Mouse (Mus musculus) lung, embryonic 14.5 days (tissue): ENCODE measurements around the gene Arhgef1. TPM values are rescaled to one million over a fixed set of nuclear protein-coding genes. Genes with fewer than 3 reads are reported as not detected.
"Not testable (repeated sequence)": the region's sequence is repeated elsewhere in the genome, so short reads cannot be mapped to it uniquely, and the experiment has no call there.

Experiments used
- ATAC-seq: fragments of 200-750 bp; cut with Nextera tagmentation; 2 replicates; pipeline ENCODE4 v1.8.0; 2017; ENCODE audit warnings: mild to moderate bottlenecking, moderate TSS enrichment, moderate library complexity; ENCODE audit not compliant: insufficient read depth
- DNase-seq: peaks from one replicate; pipeline ENCODE4 v3.0.0-alpha.2; 2015
- H3K27ac ChIP-seq: fragments of 300-500 bp; sonication (generic); 2 replicates; pipeline ENCODE4 v1.5.1; 2014; ENCODE audit warnings: low read depth, mild to moderate bottlenecking, moderate library complexity
- H3K27me3 ChIP-seq: fragments of 300-500 bp; sonication (generic); 2 replicates; pipeline ENCODE4 v1.6.1; 2014; ENCODE audit warnings: low read length, control low read depth; ENCODE audit not compliant: insufficient read depth
- H3K36me3 ChIP-seq: fragments of 300-500 bp; sonication (generic); 2 replicates; pipeline ENCODE4 v1.6.1; 2014; ENCODE audit warnings: control low read depth; ENCODE audit not compliant: insufficient read depth
- H3K4me1 ChIP-seq: fragments of 300-500 bp; sonication (generic); 2 replicates; pipeline ENCODE4 v1.6.1; 2014; ENCODE audit warnings: antibody characterized with exemption, control low read depth; ENCODE audit not compliant: insufficient read depth
- H3K4me2 ChIP-seq: fragments of 300-500 bp; sonication (generic); 2 replicates; pipeline ENCODE4 v1.6.1; 2014; ENCODE audit warnings: mild to moderate bottlenecking
- H3K4me3 ChIP-seq: fragments of 300-500 bp; sonication (generic); 2 replicates; pipeline ENCODE4 v1.5.1; 2014; ENCODE audit warnings: low read depth, low read length
- H3K9ac ChIP-seq: fragments of 300-500 bp; sonication (generic); 2 replicates; pipeline ENCODE4 v1.6.1; 2014
- H3K9me3 ChIP-seq: fragments of 300-500 bp; sonication (generic); 2 replicates; pipeline ENCODE4 v1.6.1; 2016; ENCODE audit warnings: low read depth, low read length, control low read depth
- CTCF ChIP-seq: IDR thresholded peaks from 2 replicates; pipeline ENCODE4 v1.5.1; 2016; ENCODE audit warnings: antibody characterized with exemption, low read depth
- WGBS: fragments of 180-500 bp; shearing (Covaris S2); extraction: QIAGEN DNeasy Blood & Tissue Kit; methylation state at CpG from one replicate; pipeline ENCODE4 v1.1.7; 2014; 5-methylcytosine and 5-hydroxymethylcytosine counted together
- polyA plus RNA-seq: library from polyadenylated mRNA; unstranded; fragments of >200 nt; fragmentation: Nextera tagmentation; extraction: Ambion mirVana; gene quantifications from 2 replicates; pipeline ENCODE4 v1.2.1, GENCODE M21; 2014

The Arhgef1 gene
- polyA plus RNA-seq, 1 experiment from 2014 or later, result 120 TPM

DNA sequence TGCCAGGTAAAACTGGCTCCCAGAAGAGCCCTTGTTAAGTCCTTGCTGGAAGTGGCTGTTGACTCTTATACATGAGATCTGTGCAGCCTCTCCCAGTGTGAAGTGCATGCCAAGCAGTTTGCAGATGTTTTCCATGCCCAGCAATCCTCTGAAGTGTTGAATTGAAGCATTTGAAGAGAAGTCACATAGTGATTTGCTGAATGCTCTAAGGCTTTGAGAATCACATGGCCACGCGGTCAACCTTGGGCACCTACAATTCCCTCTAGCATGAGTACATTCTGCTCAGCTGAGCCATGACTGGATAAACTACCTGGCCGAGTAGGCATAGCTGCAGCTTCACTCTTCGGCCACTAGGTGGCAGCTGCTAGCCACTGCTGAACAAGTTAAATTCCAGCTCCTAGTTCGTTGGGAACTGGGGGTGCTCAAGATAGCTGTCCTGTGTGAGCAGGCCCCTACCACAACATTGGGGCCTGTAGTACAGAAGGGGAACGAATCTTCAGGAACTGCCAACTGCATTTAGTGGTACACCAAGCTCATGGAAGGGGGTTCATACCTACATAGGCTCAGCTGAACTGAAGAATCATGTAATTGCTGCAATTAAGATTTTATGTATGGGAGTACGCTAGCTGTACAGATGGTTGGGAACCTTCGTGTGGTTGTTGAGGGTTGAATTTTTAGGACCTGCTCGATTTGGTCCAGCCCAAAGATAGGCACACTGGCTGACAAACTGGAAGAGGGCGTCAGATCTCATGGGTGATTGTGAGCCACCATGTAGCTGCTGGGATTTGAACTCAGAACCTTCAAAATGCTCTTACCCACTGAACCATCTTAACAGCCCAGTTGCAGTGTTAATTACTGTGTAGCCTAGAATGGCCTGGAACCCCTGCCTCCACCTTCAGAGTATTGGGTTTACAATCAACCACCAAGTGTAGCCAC lies 12.2 kb upstream of the Arhgef1 start:
- ATAC-seq (peak; percentile 62), DNase-seq (peak; percentile 94)
- WGBS, result 27% methylated on average over 10 of the region's 10 CpGs
- Histone ChIP-seq H3K4me1 (peaks cover 7% of the 10 kb centered on the region), H3K27me3 (no peaks in the 10 kb centered on the region), H3K9me3 (no peaks in the 10 kb centered on the region), H3K9ac (no peak overlapping the region; the same call in 1 of the 2 replicates), H3K4me3 (no peak overlapping the region), H3K27ac (no peak overlapping the region), H3K4me2 (no peak overlapping the region), H3K36me3 (peaks cover 58% of the 10 kb centered on the region)
- peak; percentile 100 for TF ChIP-seq CTCF

DNA sequence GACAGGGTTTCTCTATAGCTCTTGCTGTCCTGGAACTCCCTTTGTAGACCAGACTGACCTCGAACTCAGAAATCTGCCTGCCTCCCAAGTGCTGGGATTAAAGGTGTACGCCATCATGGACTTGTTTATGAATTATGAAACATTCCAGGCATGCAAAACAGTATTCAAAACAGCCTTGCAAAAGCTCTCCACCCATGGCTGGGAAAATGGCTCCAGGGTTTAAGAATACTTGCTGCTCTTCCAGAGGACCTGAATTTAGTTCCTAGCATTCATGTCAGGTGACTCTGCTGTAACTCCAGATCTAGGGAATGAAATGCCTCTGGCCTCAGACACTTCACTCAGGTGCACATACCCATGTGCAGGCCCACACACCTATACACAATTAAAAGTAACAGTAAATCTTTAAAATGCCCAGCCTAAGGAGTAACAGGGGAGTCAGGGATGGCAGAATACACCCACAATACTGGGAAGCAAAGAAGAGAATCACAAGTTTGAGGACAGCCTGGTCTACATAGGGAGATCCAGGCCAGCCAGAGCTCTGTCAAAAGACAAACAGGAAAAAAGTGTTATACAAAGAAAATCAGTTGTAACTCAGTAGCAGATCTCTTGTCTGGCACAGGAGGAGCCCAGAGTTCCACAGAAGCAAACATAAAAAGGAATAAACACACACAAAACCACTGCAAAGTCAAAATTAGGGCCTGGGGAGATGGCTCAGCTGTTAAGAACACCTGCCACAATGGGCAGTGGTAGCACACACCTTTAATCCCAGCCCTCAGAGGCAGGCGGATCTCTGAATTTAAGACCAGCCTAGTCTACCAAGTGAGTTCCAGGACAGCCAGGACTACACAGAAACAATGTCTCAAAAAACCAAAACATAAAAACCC lies 11.2 kb upstream of the Arhgef1 start:
- Histone ChIP-seq H3K27ac (no peak overlapping the region), H3K9ac (no peak overlapping the region), H3K9me3 (no peaks in the 10 kb centered on the region), H3K4me2 (no peak overlapping the region), H3K27me3 (no peaks in the 10 kb centered on the region), H3K4me3 (no peak overlapping the region), H3K4me1 (no peaks in the 10 kb centered on the region), H3K36me3 (peaks cover 49% of the 10 kb centered on the region)
- WGBS, result 67% methylated on average over 3 of the region's 3 CpGs
- no peak for TF ChIP-seq CTCF
- DNase-seq (peak; percentile 14), ATAC-seq (no peak)

DNA sequence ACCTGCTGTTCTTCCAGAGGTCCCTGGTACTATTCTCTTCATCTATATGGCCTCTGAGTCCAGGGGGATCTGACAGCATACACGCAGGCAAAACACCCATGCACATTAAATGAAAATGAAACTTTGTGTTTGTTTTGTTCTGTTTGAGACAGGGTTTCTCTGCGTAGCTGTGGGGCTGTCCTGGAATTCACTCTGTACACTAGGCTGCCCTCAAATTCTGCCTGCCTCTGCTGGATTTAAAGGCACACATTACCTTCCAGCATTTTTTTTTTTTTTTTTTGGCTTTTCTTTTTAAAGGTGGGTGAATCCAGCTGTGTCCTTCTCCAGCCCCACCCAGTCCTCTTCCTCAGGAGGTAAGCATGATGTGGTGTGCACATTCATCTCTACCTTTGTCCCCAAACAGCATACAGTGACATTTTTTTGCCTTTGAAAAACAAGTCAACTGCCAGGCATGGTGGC lies 10.6 kb upstream of the Arhgef1 start:
- Histone ChIP-seq H3K27me3 (no peaks in the 10 kb centered on the region), H3K36me3 (peaks cover 42% of the 10 kb centered on the region), H3K4me1 (no peaks in the 10 kb centered on the region), H3K9me3 (no peaks in the 10 kb centered on the region), H3K4me2 (no peak overlapping the region), H3K27ac (no peak overlapping the region), H3K4me3 (no peak overlapping the region), H3K9ac (no peak overlapping the region)
- ATAC-seq, result no peak
- TF ChIP-seq CTCF, result no peak
- DNase-seq, result no peak
- WGBS, result 73% methylated on average over 2 of the region's 2 CpGs

DNA sequence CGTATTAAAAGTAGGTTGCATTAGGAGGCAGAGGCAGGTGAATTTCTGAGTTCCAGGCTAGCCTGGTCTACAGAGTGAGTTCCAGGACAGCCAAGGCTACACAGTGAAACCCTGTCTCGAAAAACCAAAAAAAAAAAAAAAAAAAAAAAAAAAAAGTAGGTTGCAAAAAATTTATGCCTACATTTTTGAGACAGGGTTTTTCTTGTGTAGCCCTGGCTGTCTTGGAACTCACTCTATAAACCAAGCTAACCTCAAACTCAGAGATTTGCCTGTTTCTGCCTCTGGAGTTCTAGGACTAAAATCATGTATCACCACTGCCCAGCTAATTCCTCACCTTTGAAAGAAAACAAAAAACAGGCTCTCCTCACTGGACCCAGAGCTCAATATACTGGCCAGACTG lies 7.0 kb upstream of the Arhgef1 start:
- ATAC-seq, DNase-seq, H3K9ac ChIP-seq, H3K4me2 ChIP-seq, H3K36me3 ChIP-seq, H3K27me3 ChIP-seq, H3K4me3 ChIP-seq, H3K9me3 ChIP-seq, H3K27ac ChIP-seq, H3K4me1 ChIP-seq: not testable (repeated sequence)
- 88% methylated on average over 2 of the region's 2 CpGs for WGBS

DNA sequence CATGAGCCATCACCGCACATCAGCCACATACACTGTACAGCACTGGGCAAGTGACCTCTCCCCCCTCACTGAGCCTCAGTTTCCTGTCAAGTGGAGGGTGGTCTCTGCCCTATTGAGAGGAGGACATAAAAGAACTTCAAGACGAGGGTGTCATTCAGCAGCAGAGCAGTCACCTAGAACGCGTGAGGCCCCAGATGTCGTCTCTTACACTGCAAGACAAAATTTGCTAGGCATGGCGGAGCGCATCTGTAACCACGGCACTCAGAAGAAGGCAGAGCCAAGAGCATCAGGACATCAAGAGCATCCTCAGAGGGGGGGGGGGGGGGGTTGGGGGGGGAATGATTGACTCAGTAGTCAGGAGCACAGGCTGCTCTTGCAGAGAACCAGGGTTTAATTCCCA lies 6.4 kb upstream of the Arhgef1 start:
- Histone ChIP-seq H3K27me3 (no peaks in the 10 kb centered on the region), H3K4me3 (no peak overlapping the region), H3K9me3 (no peaks in the 10 kb centered on the region), H3K4me1 (no peaks in the 10 kb centered on the region), H3K27ac (no peak overlapping the region), H3K4me2 (no peak overlapping the region), H3K36me3 (0 out of 2 replicates have a peak, but pooled peaks cover 1% of the 10 kb centered on the region), H3K9ac (no peak overlapping the region)
- ATAC-seq, result no peak
- 81% methylated on average over 8 of the region's 8 CpGs for WGBS
- no peak for DNase-seq
- TF ChIP-seq CTCF, result no peak

DNA sequence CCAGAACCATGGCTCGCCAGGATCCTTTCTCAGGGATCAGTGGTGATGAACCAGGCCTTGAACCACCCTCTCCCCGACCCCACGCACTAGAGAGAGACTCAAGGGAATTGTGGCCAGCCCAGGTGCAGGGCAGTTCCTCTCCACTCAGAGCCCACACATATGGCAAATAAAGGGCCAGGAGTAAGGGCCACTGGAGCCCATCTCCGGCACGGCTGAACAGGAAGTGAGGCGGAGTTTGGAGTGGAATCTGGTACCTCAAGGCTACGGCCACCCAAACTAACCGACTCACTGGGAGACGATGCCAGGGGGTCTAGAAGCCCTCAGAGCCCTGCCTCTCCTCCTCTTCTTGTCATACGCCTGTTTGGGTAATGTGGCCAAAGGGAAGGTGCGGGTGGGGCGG lies 5.5 kb upstream of the Arhgef1 start, which contains the start of gene Cd79a:
TSS of gene Cd79a (plus strand) at position 158 of the 400 bp plus-strand sequence.
- H3K4me1 ChIP-seq, result no peaks in the 10 kb centered on the region
- TF ChIP-seq CTCF, result no peak
- no peaks in the 10 kb centered on the region for H3K9me3 ChIP-seq
- DNase-seq (no peak), ATAC-seq (no peak)
- H3K9ac ChIP-seq, result no peak within 1 kb of the TSS
- H3K36me3 ChIP-seq, result no peaks in the 10 kb centered on the region
- H3K4me2 ChIP-seq, result no peak within 1 kb of the TSS
- no peak within 1 kb of the TSS for H3K27ac ChIP-seq
- no peaks in the 10 kb centered on the region for H3K27me3 ChIP-seq
- H3K4me3 ChIP-seq, result no peak within 1 kb of the TSS
- 59% methylated on average over 12 of the region's 12 CpGs for WGBS

DNA sequence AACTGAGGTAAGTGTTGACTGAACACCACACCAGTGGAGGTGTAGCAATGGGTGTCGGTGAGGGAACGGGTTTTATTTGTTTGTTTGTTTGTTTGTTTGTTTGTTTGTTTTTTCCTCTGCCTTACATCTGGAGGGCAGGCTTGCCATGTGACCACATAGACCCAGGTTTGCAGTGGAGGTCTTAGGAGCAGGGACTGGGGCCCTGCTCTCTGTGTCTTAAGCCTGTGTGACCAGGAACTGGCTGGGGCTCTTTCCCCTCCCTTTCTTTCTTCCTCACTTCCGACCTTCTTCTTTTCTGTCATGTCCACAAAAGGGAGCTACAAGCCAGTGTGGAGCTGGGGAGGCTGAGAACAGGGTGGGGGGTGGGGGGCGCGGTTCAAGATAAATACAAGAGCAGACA lies 4.8 kb upstream of the Arhgef1 start:
- Histone ChIP-seq H3K27me3 (no peaks in the 10 kb centered on the region), H3K36me3 (no peaks in the 10 kb centered on the region), H3K4me1 (no peaks in the 10 kb centered on the region), H3K9ac (no peak overlapping the region), H3K4me3 (no peak overlapping the region), H3K4me2 (no peak overlapping the region), H3K27ac (no peak overlapping the region), H3K9me3 (no peaks in the 10 kb centered on the region)
- TF ChIP-seq CTCF, result no peak
- DNase-seq (no peak), ATAC-seq (no peak)
- WGBS, result 59% methylated on average over 5 of the region's 5 CpGs
